Mouse (Mus musculus): Measurements from ENCODE around the gene Mllt6.

- TF ChIP-seq MAFK (IDR thresholded peaks at IDR 0.05; ENCODE audit: insufficient read depth, low read depth, low read length) (no peak), ZNF384 (IDR thresholded peaks at IDR 0.05; ENCODE audit: low read depth, low read length) (peak; percentile 88)
Observed at GRCm38 (mm10) chr11:97685613-97686321, 22.6 kb downstream of the Mllt6 start, which contains the start of gene Cisd3.

All from ES-E14 (cell line).